Mouse (Mus musculus): ENCODE data around the gene Ptges2. TPM values are rescaled to one million over a fixed set of nuclear protein-coding genes. Genes with fewer than 3 reads are reported as not detected.
A peak's percentile ranks its signal among the peaks of the same experiment; 100 is the strongest.

Gene Ptges2
- polyA plus RNA-seq, 1 experiment from 2014 or later = 11.0 TPM

DNA sequence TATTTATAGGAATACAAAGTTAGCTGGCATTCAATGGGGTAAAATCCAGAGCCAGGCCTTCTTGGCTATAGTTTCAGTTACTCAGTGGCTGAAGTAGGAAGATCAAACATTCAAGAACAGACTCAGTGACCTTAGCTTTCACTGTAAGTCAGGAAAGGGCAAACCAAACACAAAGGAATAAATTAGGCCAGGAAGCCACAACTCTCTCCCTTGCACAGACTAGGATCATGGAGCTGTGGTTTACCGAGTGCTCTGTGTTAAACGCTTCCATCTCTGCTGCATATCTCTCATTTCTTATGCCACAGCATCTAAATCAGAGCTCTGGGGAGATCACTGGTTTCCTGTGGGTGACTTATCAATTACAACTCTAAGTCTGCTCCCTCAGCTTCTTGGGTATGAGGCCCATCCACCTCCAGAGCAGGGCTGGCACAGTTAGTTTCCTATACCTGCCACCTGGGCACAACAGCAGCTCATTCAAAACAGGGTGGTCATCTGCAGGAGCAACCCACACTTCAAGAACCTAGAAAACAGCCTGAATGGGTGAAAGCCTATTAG is 42.0 kb downstream of the Ptges2 start:
- H3K4me2 ChIP-seq (ENCODE audit: low read depth, low read length) = no peak overlapping the region
- peak overlapping the region; percentile 28; the same call in 1 of the 2 replicates for H3K27ac ChIP-seq (ENCODE audit: low read length)
- ATAC-seq (ENCODE audit: low read depth) = no peak
- no peak overlapping the region for H3K9ac ChIP-seq (ENCODE audit: low read depth, low read length)
- H3K36me3 ChIP-seq (ENCODE audit: control insufficient read depth, insufficient read depth) = no peaks in the 10 kb centered on the region
- no peak overlapping the region for H3K4me3 ChIP-seq (ENCODE audit: low read depth, low read length)
- H3K27me3 ChIP-seq (ENCODE audit: control insufficient read depth, insufficient read depth, low read depth, low read length) = no peaks in the 10 kb centered on the region
- peaks cover 18% of the 10 kb centered on the region for H3K4me1 ChIP-seq (ENCODE audit: control insufficient read depth, low read depth, low read length)
- 19% methylated on average over 2 of the region's 2 CpGs for WGBS (ENCODE audit: insufficient replicate concordance)
- no peaks in the 10 kb centered on the region for H3K9me3 ChIP-seq (replicated peaks; ENCODE audit: control insufficient read depth, low read length)

DNA sequence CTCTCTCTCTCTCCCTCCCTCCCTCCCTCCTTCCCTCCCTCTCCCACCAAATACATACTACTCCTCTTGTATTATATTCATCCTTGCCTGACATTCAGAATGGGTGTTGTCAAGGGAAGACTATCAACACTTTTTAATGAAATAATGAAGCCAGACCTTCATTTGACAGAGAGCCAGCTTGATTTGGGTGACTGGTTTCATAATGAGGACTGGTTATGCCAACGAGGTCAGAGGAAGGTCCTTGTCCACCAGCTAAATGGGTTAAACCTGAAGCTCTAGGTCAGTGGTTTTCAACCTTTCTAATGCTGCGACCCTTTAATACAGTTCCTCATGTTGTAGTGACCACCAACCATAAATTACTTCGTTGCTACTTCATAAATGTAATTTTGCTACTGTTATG is 43.0 kb downstream of the Ptges2 start:
- no peak for ATAC-seq (ENCODE audit: low read depth)
- H3K9me3 ChIP-seq (replicated peaks; ENCODE audit: control insufficient read depth, low read length) = no peaks in the 10 kb centered on the region
- H3K4me2 ChIP-seq (ENCODE audit: low read depth, low read length) = no peak overlapping the region
- H3K9ac ChIP-seq (ENCODE audit: low read depth, low read length) = no peak overlapping the region
- WGBS (ENCODE audit: insufficient replicate concordance) = 71% methylated on average over 3 of the region's 3 CpGs
- no peaks in the 10 kb centered on the region for H3K36me3 ChIP-seq (ENCODE audit: control insufficient read depth, insufficient read depth)
- H3K27me3 ChIP-seq (ENCODE audit: control insufficient read depth, insufficient read depth, low read depth, low read length) = no peaks in the 10 kb centered on the region
- no peak overlapping the region for H3K4me3 ChIP-seq (ENCODE audit: low read depth, low read length)
- no peak overlapping the region for H3K27ac ChIP-seq (ENCODE audit: low read length)
- peaks cover 18% of the 10 kb centered on the region for H3K4me1 ChIP-seq (ENCODE audit: control insufficient read depth, low read depth, low read length)

DNA sequence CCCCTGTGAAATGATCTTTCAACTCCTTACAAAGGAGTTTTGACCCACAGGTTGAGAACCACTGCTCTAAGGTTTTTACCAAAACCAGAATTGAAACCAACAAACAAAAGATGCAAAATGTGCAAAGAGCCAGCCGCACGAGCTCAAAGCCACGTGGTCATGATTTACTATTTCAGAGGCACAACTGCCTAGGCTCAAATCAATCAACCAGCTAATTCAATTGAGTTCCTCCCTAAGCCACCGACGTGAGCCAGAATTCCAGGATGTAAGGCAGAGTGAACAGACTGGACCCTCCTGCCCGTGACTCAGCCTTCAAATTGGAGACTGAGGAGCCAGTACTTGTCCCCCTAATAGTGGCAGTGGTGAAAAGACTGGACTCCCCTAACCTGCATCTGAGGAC is 43.5 kb downstream of the Ptges2 start:
- H3K9ac ChIP-seq (ENCODE audit: low read depth, low read length) = no peak overlapping the region
- no peaks in the 10 kb centered on the region for H3K36me3 ChIP-seq (ENCODE audit: control insufficient read depth, insufficient read depth)
- no peaks in the 10 kb centered on the region for H3K9me3 ChIP-seq (replicated peaks; ENCODE audit: control insufficient read depth, low read length)
- no peak for ATAC-seq (ENCODE audit: low read depth)
- WGBS (ENCODE audit: insufficient replicate concordance) = 63% methylated on average over 6 of the region's 6 CpGs
- no peaks in the 10 kb centered on the region for H3K27me3 ChIP-seq (ENCODE audit: control insufficient read depth, insufficient read depth, low read depth, low read length)
- no peak overlapping the region for H3K27ac ChIP-seq (ENCODE audit: low read length)
- H3K4me1 ChIP-seq (ENCODE audit: control insufficient read depth, low read depth, low read length) = peaks cover 21% of the 10 kb centered on the region
- no peak overlapping the region for H3K4me3 ChIP-seq (ENCODE audit: low read depth, low read length)
- H3K4me2 ChIP-seq (ENCODE audit: low read depth, low read length) = no peak overlapping the region

DNA sequence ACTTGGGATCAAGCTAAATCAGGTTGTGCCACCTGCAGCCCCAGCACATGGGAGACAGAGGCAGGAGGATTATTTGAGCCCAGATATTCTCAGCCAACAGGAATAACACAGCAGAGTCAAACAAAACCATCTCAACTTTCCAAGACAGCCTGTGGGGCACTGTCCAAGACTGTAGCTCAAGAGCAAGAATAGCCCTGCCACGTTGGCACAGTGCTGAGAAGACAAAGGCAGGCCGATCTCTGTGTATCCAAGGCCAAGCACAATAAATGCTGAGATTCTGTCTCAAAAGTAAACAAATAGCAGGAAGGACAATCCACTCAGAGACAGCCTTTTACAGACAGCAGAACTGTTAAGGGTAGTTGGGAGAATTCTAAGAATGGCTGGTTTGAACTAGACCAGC is 44.5 kb downstream of the Ptges2 start:
- H3K4me1 ChIP-seq (ENCODE audit: control insufficient read depth, low read depth, low read length) = peaks cover 21% of the 10 kb centered on the region
- H3K27ac ChIP-seq (ENCODE audit: low read length) = peak overlapping the region; percentile 25
- WGBS (ENCODE audit: insufficient replicate concordance) = 61% methylated on average over 2 of the region's 2 CpGs
- H3K4me2 ChIP-seq (ENCODE audit: low read depth, low read length) = no peak overlapping the region
- H3K9ac ChIP-seq (ENCODE audit: low read depth, low read length) = no peak overlapping the region
- no peaks in the 10 kb centered on the region for H3K36me3 ChIP-seq (ENCODE audit: control insufficient read depth, insufficient read depth)
- no peaks in the 10 kb centered on the region for H3K27me3 ChIP-seq (ENCODE audit: control insufficient read depth, insufficient read depth, low read depth, low read length)
- ATAC-seq (ENCODE audit: low read depth) = no peak
- no peak overlapping the region for H3K4me3 ChIP-seq (ENCODE audit: low read depth, low read length)
- no peaks in the 10 kb centered on the region for H3K9me3 ChIP-seq (replicated peaks; ENCODE audit: control insufficient read depth, low read length)

DNA sequence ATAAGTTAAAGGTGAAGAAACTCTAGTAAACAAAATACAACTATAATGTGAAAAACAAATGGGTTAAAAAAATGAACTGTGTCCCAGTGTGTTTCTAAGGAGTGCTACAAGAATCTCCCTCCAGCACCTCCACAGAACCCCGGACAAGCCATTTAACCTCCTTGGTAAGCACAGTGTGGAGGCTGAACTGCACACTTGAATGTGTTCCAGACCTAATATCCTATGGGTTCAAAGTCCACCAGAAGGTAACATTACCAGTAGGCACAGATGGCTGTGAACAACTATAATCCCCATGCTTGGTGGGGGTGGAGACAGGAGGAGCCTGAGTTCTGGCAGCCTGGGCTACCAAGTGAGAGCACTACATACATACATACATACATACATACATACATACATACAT is 44.9 kb downstream of the Ptges2 start:
- no peak overlapping the region for H3K27ac ChIP-seq (ENCODE audit: low read length)
- H3K9me3 ChIP-seq (replicated peaks; ENCODE audit: control insufficient read depth, low read length) = no peaks in the 10 kb centered on the region
- H3K4me2 ChIP-seq (ENCODE audit: low read depth, low read length) = no peak overlapping the region
- no peak overlapping the region for H3K9ac ChIP-seq (ENCODE audit: low read depth, low read length)
- H3K27me3 ChIP-seq (ENCODE audit: control insufficient read depth, insufficient read depth, low read depth, low read length) = no peaks in the 10 kb centered on the region
- 75% methylated on average over 1 of the region's 1 CpGs for WGBS (ENCODE audit: insufficient replicate concordance)
- peaks cover 21% of the 10 kb centered on the region for H3K4me1 ChIP-seq (ENCODE audit: control insufficient read depth, low read depth, low read length)
- peak; percentile 59; the same call in 1 of the 2 replicates for ATAC-seq (ENCODE audit: low read depth)
- no peak overlapping the region for H3K4me3 ChIP-seq (ENCODE audit: low read depth, low read length)
- H3K36me3 ChIP-seq (ENCODE audit: control insufficient read depth, insufficient read depth) = no peaks in the 10 kb centered on the region

DNA sequence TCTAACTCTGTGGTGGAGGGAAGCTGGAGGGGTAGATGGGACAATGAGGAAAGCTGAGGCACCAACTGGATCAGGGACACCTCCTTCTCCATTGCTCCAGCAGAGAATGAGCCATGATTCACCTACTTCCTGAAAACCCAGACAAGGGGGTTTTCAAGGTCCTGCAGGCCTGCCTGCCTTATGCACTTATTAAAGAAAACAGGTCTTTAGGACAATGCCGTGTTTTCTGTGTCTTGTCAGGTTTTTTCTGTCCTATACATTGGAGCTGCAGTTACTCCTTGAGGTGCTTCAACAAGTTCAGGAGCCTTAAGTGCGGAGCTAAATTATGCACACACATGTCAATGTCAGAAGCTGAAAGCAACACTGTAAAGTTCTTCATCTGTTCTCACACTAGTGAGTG is 45.9 kb downstream of the Ptges2 start:
- Histone ChIP-seq H3K27me3 (ENCODE audit: control insufficient read depth, insufficient read depth, low read depth, low read length) (no peaks in the 10 kb centered on the region), H3K4me3 (ENCODE audit: low read depth, low read length) (no peak overlapping the region), H3K4me2 (ENCODE audit: low read depth, low read length) (no peak overlapping the region), H3K9ac (ENCODE audit: low read depth, low read length) (no peak overlapping the region), H3K9me3 (replicated peaks; ENCODE audit: control insufficient read depth, low read length) (no peaks in the 10 kb centered on the region), H3K36me3 (ENCODE audit: control insufficient read depth, insufficient read depth) (no peaks in the 10 kb centered on the region), H3K27ac (ENCODE audit: low read length) (no peak overlapping the region), H3K4me1 (ENCODE audit: control insufficient read depth, low read depth, low read length) (peaks cover 21% of the 10 kb centered on the region)
- no peak for ATAC-seq (ENCODE audit: low read depth)
- WGBS (ENCODE audit: insufficient replicate concordance) = 70% methylated on average over 2 of the region's 2 CpGs

DNA sequence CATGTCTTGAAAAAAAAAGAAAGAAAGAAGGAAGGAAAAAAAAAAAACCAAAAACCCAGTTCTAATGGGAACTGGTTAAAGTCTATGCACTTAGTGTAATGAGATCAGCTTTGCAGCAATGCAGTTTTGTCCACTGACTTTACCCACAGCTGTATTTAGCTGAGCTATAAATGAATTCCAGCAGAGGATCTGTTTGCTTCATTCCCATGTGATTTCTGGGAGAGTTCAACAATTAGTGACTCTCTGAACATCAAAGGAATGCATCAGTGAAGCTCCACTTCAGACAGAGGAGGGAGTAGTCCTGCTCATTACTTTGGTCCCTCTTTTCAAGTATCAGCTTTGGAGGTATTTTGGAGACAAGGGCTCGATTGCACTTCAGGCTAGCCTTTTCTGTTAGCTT is 49.8 kb downstream of the Ptges2 start:
- H3K36me3 ChIP-seq (ENCODE audit: control insufficient read depth, insufficient read depth) = no peaks in the 10 kb centered on the region
- H3K4me2 ChIP-seq (ENCODE audit: low read depth, low read length) = no peak overlapping the region
- H3K9ac ChIP-seq (ENCODE audit: low read depth, low read length) = no peak overlapping the region
- no peaks in the 10 kb centered on the region for H3K27me3 ChIP-seq (ENCODE audit: control insufficient read depth, insufficient read depth, low read depth, low read length)
- 59% methylated on average over 1 of the region's 1 CpGs for WGBS (ENCODE audit: insufficient replicate concordance)
- no peak overlapping the region for H3K27ac ChIP-seq (ENCODE audit: low read length)
- no peak for ATAC-seq (ENCODE audit: low read depth)
- H3K4me1 ChIP-seq (ENCODE audit: control insufficient read depth, low read depth, low read length) = peaks cover 37% of the 10 kb centered on the region
- no peaks in the 10 kb centered on the region for H3K9me3 ChIP-seq (replicated peaks; ENCODE audit: control insufficient read depth, low read length)
- H3K4me3 ChIP-seq (ENCODE audit: low read depth, low read length) = no peak overlapping the region

DNA sequence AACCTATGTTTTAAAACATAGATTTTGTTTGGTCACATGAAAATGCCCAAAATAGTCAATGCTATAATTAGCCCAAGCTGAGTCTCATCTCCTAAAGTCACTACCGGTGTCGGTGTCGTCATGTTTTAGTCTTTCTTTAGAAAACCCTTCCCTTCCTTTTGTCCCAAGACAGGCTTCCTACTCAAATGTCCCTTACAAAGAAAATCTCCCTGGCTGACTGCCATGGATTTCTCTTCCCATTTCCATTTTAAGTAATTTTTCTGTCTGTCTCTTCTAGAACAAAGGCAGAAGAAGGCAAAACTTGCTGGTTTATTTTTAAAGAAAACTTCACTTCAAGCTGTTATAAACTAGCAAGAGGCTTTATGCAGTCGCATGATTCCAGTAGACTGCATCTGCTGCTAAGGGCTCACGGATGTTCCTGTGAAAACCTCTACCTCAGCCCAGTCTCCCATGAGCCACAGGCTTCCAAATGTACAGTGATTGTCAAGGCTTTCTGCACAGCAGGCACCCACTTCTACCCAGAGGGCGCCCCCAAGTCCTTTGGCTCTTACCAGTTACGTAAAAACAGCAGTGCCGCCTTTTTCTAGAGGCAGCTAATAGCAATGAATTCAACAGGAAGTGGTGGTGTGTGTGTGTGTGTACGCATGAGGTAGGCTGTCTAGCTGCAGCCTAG is 51.7 kb downstream of the Ptges2 start:
- ATAC-seq (ENCODE audit: low read depth) = no peak
- peak overlapping the region; percentile 61 for H3K27ac ChIP-seq (ENCODE audit: low read length)
- no peaks in the 10 kb centered on the region for H3K27me3 ChIP-seq (ENCODE audit: control insufficient read depth, insufficient read depth, low read depth, low read length)
- H3K4me2 ChIP-seq (ENCODE audit: low read depth, low read length) = peak overlapping the region; percentile 14
- H3K9me3 ChIP-seq (replicated peaks; ENCODE audit: control insufficient read depth, low read length) = no peaks in the 10 kb centered on the region
- H3K36me3 ChIP-seq (ENCODE audit: control insufficient read depth, insufficient read depth) = no peaks in the 10 kb centered on the region
- no peak overlapping the region for H3K4me3 ChIP-seq (ENCODE audit: low read depth, low read length)
- 30% methylated on average over 9 of the region's 9 CpGs for WGBS (ENCODE audit: insufficient replicate concordance)
- no peak overlapping the region for H3K9ac ChIP-seq (ENCODE audit: low read depth, low read length)
- H3K4me1 ChIP-seq (ENCODE audit: control insufficient read depth, low read depth, low read length) = peaks cover 40% of the 10 kb centered on the region

DNA sequence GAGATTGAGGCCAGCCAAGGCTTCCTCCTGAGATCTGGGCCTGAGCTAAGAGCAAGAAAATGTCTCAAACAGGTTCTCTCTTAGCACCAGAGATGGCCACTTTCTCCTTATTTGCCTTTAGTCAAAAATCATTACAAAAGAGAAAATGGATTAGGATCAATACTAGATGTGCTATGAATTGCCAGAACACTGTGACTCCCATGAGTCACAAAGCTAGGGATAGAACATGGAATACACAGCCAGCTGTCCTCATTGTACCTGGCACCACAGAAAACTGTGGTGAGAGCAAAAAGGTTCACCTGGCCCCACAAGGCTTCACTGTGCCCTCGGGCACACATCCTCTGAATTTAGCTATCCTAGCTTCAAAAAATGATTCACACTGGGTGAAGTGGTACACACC is 52.8 kb downstream of the Ptges2 start:
- Histone ChIP-seq H3K27ac (ENCODE audit: low read length) (no peak overlapping the region), H3K9me3 (replicated peaks; ENCODE audit: control insufficient read depth, low read length) (no peaks in the 10 kb centered on the region), H3K4me2 (ENCODE audit: low read depth, low read length) (no peak overlapping the region)

More for the DNA sequence above, 52.8 kb downstream of the Ptges2 start:
- Histone ChIP-seq H3K4me3 (ENCODE audit: low read depth, low read length) (no peak overlapping the region), H3K27me3 (ENCODE audit: control insufficient read depth, insufficient read depth, low read depth, low read length) (no peaks in the 10 kb centered on the region), H3K4me1 (ENCODE audit: control insufficient read depth, low read depth, low read length) (peaks cover 49% of the 10 kb centered on the region), H3K36me3 (ENCODE audit: control insufficient read depth, insufficient read depth) (no peaks in the 10 kb centered on the region), H3K9ac (ENCODE audit: low read depth, low read length) (no peak overlapping the region)
- WGBS (ENCODE audit: insufficient replicate concordance) = 64% methylated on average over 1 of the region's 1 CpGs
- ATAC-seq (ENCODE audit: low read depth) = no peak

All from liver, embryonic 16.5 days (tissue).